ENCODE assay signal across 12 mouse cellular contexts in the genomic region with DNA sequence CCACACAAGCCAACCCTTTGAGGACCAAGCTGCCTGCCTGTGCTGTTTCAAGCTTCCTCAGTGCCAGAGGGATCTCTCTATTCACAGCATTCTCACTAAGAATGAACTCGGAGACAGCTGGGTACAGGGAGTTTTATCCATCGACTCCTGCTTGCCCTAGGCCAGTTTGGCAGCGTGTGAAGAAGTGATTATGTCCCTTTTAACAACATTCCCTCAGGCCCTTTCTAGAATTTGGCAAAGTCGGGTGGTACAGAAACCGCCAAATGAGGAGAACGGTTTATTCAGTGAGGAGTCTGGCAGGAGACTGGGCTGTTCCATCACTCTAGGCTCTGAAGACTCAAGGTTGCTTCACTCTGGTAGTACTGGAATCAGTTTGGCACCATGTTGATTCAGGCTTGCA. TPM values are rescaled to one million over a fixed set of nuclear protein-coding genes. Genes with fewer than 3 reads are reported as not detected.
DNase-seq lines count a peak whose midpoint lies in the region; ATAC-seq and TF ChIP-seq lines count a peak whose summit lies in the region.
"Had no signal": no experiment of that assay in that cellular context is flagged by ENCODE, and none has a peak within 500 bp of the region (broad histone marks: within the 10 kb centered on the region; RNA-seq: fewer than 3 reads in every experiment).

No protein-coding gene starts in this region.

- H3K4me2 ChIP-seq in heart, embryonic 13.5 days, result peak overlapping the region; percentile 95
- H3K4me2 ChIP-seq in lung, postnatal 0 days (replicated peaks; ENCODE audit: low read depth, low read length), result no peak overlapping the region; the same call in 1 of the 2 replicates
- peak overlapping the region; percentile 72 for H3K4me2 ChIP-seq in hindbrain, embryonic 15.5 days
- H3K4me2 ChIP-seq in stomach, embryonic 14.5 days (replicated peaks; ENCODE audit: low read depth, low read length), result peak overlapping the region; percentile 88; the same call in 1 of the 2 replicates

- no peaks in the 10 kb centered on the region; the same call in 1 of the 2 replicates for H3K36me3 ChIP-seq in heart, embryonic 13.5 days
- no peaks in the 10 kb centered on the region for H3K36me3 ChIP-seq in lung, postnatal 0 days (ENCODE audit: insufficient read depth, low read length)
- peaks cover 32% of the 10 kb centered on the region for H3K36me3 ChIP-seq in hindbrain, embryonic 15.5 days
- peaks cover 2% of the 10 kb centered on the region; the same call in 1 of the 2 replicates for H3K36me3 ChIP-seq in stomach, embryonic 14.5 days (ENCODE audit: control insufficient read depth, insufficient read depth, low read length)

- TF ChIP-seq EP300 in lung, postnatal 0 days (IDR thresholded peaks at IDR 0.05), result no peak

- H3K4me3 ChIP-seq in heart, embryonic 13.5 days, result peak overlapping the region; percentile 63
- peak overlapping the region; percentile 41; the same call in 1 of the 2 replicates for H3K4me3 ChIP-seq in lung, postnatal 0 days (ENCODE audit: low read depth, low read length)
- H3K4me3 ChIP-seq in hindbrain, embryonic 15.5 days, result peak overlapping the region; percentile 33; the same call in 1 of the 2 replicates
- no peak overlapping the region; the same call in 1 of the 2 replicates for H3K4me3 ChIP-seq in stomach, embryonic 14.5 days (ENCODE audit: low read depth, low read length)

- DNase-seq in heart, postnatal 14 days, result no peak
- DNase-seq in lung, postnatal 0 days (ENCODE audit: low spot score), result no peak
- DNase-seq in lung, postnatal 14 days, result no peak
- DNase-seq in thymus, postnatal 36 days, result no peak
- DNase-seq in spleen, adult 18-20 months, result no peak
- DNase-seq: adrenal gland, adult 8-10 months; kidney, postnatal 25 days had no signal

- H3K4me1 ChIP-seq in heart, embryonic 13.5 days, result peaks cover 31% of the 10 kb centered on the region
- peaks cover 11% of the 10 kb centered on the region for H3K4me1 ChIP-seq in lung, postnatal 0 days (ENCODE audit: insufficient read depth, low read depth, low read length)
- H3K4me1 ChIP-seq in hindbrain, embryonic 15.5 days (replicated peaks), result peaks cover 22% of the 10 kb centered on the region
- peaks cover 12% of the 10 kb centered on the region for H3K4me1 ChIP-seq in stomach, embryonic 14.5 days (ENCODE audit: control insufficient read depth, insufficient read depth, low read length)

- no peak overlapping the region for H3K27ac ChIP-seq in heart, embryonic 13.5 days (replicated peaks)
- H3K27ac ChIP-seq in lung, postnatal 0 days (ENCODE audit: low read length), result no peak overlapping the region
- H3K27ac ChIP-seq in hindbrain, embryonic 15.5 days (replicated peaks), result no peak overlapping the region
- H3K27ac ChIP-seq in stomach, embryonic 14.5 days (ENCODE audit: low read length), result no peak overlapping the region
- H3K27ac ChIP-seq: macrophage had no signal

- H3K9me3 ChIP-seq in heart, embryonic 13.5 days, result no peaks in the 10 kb centered on the region
- H3K9me3 ChIP-seq in lung, postnatal 0 days (ENCODE audit: low read length), result no peaks in the 10 kb centered on the region
- H3K9me3 ChIP-seq in hindbrain, embryonic 15.5 days, result no peaks in the 10 kb centered on the region
- no peaks in the 10 kb centered on the region for H3K9me3 ChIP-seq in stomach, embryonic 14.5 days (ENCODE audit: control insufficient read depth, low read depth, low read length)

- 37% methylated on average over 6 of the region's 6 CpGs for whole genome bisulfite sequencing in heart, embryonic 13.5 days
- 47% methylated on average over 6 of the region's 6 CpGs for WGBS in lung, postnatal 0 days
- WGBS in hindbrain, embryonic 15.5 days, result 30% methylated on average over 6 of the region's 6 CpGs
- 42% methylated on average over 6 of the region's 6 CpGs for WGBS in stomach, embryonic 14.5 days

- no peak for TF ChIP-seq CTCF in lung, postnatal 0 days (IDR thresholded peaks at IDR 0.05)

- H3K27me3 ChIP-seq in heart, embryonic 13.5 days (replicated peaks), result peaks cover 98% of the 10 kb centered on the region
- peaks cover 46% of the 10 kb centered on the region for H3K27me3 ChIP-seq in lung, postnatal 0 days (replicated peaks; ENCODE audit: insufficient read depth, low read length)
- H3K27me3 ChIP-seq in hindbrain, embryonic 15.5 days, result peaks cover 81% of the 10 kb centered on the region
- H3K27me3 ChIP-seq in stomach, embryonic 14.5 days (ENCODE audit: control insufficient read depth, insufficient read depth, low read length), result peaks cover 58% of the 10 kb centered on the region

- H3K9ac ChIP-seq in heart, embryonic 13.5 days, result no peak overlapping the region
- H3K9ac ChIP-seq in lung, postnatal 0 days (replicated peaks; ENCODE audit: low read depth), result no peak overlapping the region
- no peak overlapping the region for H3K9ac ChIP-seq in hindbrain, embryonic 15.5 days
- H3K9ac ChIP-seq in stomach, embryonic 14.5 days (replicated peaks; ENCODE audit: low read depth, low read length), result no peak overlapping the region

- intact Hi-C loops in heart, postnatal 14 days (cut with DNase I), result no loop called here

- no peak for ATAC-seq in heart, embryonic 13.5 days (ENCODE audit: extremely low read depth, insufficient number of reproducible peaks, low FRiP score, low TSS enrichment)
- ATAC-seq in lung, postnatal 0 days, result no peak
- ATAC-seq in hindbrain, embryonic 15.5 days (ENCODE audit: low FRiP score, low read depth), result no peak
- ATAC-seq in stomach, embryonic 14.5 days (ENCODE audit: insufficient number of reproducible peaks, insufficient read depth, low FRiP score, low read depth), result no peak
- ATAC-seq: CD4-positive, CD25-positive, alpha-beta regulatory T cell, adult 4 months had no signal

RNA-seq across cellular contexts. Expression of gene Gp1bb, which starts 2.0 kb away (rescaled TPM):
- polyA plus RNA-seq in heart, embryonic 13.5 days (2015; fragmentation: Nextera tagmentation; extraction: Ambion mirVana), result 4.4 and 6.1 TPM in 2 replicates
- total RNA-seq in heart, postnatal 14 days (2021), result under 1 TPM in 1 of 2 experiments, not detected in 1; 0.29 TPM
- polyA plus RNA-seq in lung, postnatal 0 days (2015; fragmentation: Nextera tagmentation; extraction: Ambion mirVana), result 7.9 and 8.8 TPM in 2 replicates
- polyA plus RNA-seq in hindbrain, embryonic 15.5 days (2015; fragmentation: Nextera tagmentation; extraction: Ambion mirVana), result 11.8 and 14.8 TPM in 2 replicates
- polyA plus RNA-seq in stomach, embryonic 14.5 days (2014; fragmentation: Nextera tagmentation; extraction: Ambion mirVana), result 1.1 and 1.5 TPM in 2 replicates
- total RNA-seq: adrenal gland, adult 8-10 months had no signal
- polyA plus RNA-seq: CD4-positive, CD25-positive, alpha-beta regulatory T cell, adult 4 months had no signal

RNA-seq across cellular contexts. Expression of gene Gm49601, which starts 6.0 kb away (rescaled TPM):
- 1.4 and 1.8 TPM in 2 replicates for polyA plus RNA-seq in heart, embryonic 13.5 days (2015; fragmentation: Nextera tagmentation; extraction: Ambion mirVana)
- total RNA-seq in heart, postnatal 14 days (2021), result 1 to 10 TPM; 2.8 to 4.0 TPM
- 2.2 and 3.1 TPM in 2 replicates for polyA plus RNA-seq in lung, postnatal 0 days (2015; fragmentation: Nextera tagmentation; extraction: Ambion mirVana)
- 14.8 and 18.8 TPM in 2 replicates for polyA plus RNA-seq in hindbrain, embryonic 15.5 days (2015; fragmentation: Nextera tagmentation; extraction: Ambion mirVana)
- 0.67 and 1.3 TPM in 2 replicates for polyA plus RNA-seq in stomach, embryonic 14.5 days (2014; fragmentation: Nextera tagmentation; extraction: Ambion mirVana)
- polyA plus RNA-seq: CD4-positive, CD25-positive, alpha-beta regulatory T cell, adult 4 months; macrophage had no signal

RNA-seq across cellular contexts. Expression of gene Sept5, which starts 9.6 kb away (rescaled TPM):
- 8.8 TPM in 2 replicates for polyA plus RNA-seq in heart, embryonic 13.5 days (2015; fragmentation: Nextera tagmentation; extraction: Ambion mirVana)
- 1 to 10 TPM; 6.7 to 7.6 TPM for total RNA-seq in heart, postnatal 14 days (2021)
- 8.5 and 9.6 TPM in 2 replicates for polyA plus RNA-seq in lung, postnatal 0 days (2015; fragmentation: Nextera tagmentation; extraction: Ambion mirVana)
- polyA plus RNA-seq in hindbrain, embryonic 15.5 days (2015; fragmentation: Nextera tagmentation; extraction: Ambion mirVana), result 192 and 212 TPM in 2 replicates
- 17.1 and 18.9 TPM in 2 replicates for polyA plus RNA-seq in stomach, embryonic 14.5 days (2014; fragmentation: Nextera tagmentation; extraction: Ambion mirVana)

RNA-seq across cellular contexts. Expression of gene Tbx1, which starts 29.7 kb away (rescaled TPM):
- polyA plus RNA-seq in heart, embryonic 13.5 days (2015; fragmentation: Nextera tagmentation; extraction: Ambion mirVana), result 0.42 and 1.1 TPM in 2 replicates
- under 1 TPM; 0.48 to 0.76 TPM for total RNA-seq in heart, postnatal 14 days (2021)
- polyA plus RNA-seq in lung, postnatal 0 days (2015; fragmentation: Nextera tagmentation; extraction: Ambion mirVana), result 7.6 and 7.8 TPM in 2 replicates
- 1.1 and 1.2 TPM in 2 replicates for polyA plus RNA-seq in hindbrain, embryonic 15.5 days (2015; fragmentation: Nextera tagmentation; extraction: Ambion mirVana)
- 0.53 and 1.1 TPM in 2 replicates for polyA plus RNA-seq in stomach, embryonic 14.5 days (2014; fragmentation: Nextera tagmentation; extraction: Ambion mirVana)
- total RNA-seq: adrenal gland, adult 8-10 months had no signal
- polyA plus RNA-seq: CD4-positive, CD25-positive, alpha-beta regulatory T cell, adult 4 months; macrophage had no signal
